Mouse (Mus musculus) hindbrain, embryonic 11.5 days (tissue): ENCODE results near the gene Polm. TPM values are rescaled to one million over a fixed set of nuclear protein-coding genes. Genes with fewer than 3 reads are reported as not detected.

Experiments
- ATAC-seq: fragments of 200-750 bp; cut with Nextera tagmentation; 2 replicates; pipeline ENCODE4 v1.8.0; 2017; ENCODE audit warnings: mild to moderate bottlenecking, moderate TSS enrichment, moderate library complexity; ENCODE audit not compliant: low FRiP score
- DNase-seq: peaks from one replicate; pipeline ENCODE4 v3.0.0-alpha.2; 2015; ENCODE audit warnings: low spot score
- H3K27ac ChIP-seq: fragments of 300-500 bp; sonication (generic); 2 replicates; pipeline ENCODE4 v1.5.1; 2014; ENCODE audit warnings: mild to moderate bottlenecking, low read depth, low read length
- H3K27me3 ChIP-seq: fragments of 300-500 bp; sonication (generic); 2 replicates; pipeline ENCODE4 v1.6.1; 2014; ENCODE audit warnings: mild to moderate bottlenecking, low read length, moderate library complexity, mixed read lengths; ENCODE audit not compliant: control insufficient read depth, insufficient read depth
- H3K36me3 ChIP-seq: fragments of 300-500 bp; sonication (generic); 2 replicates; pipeline ENCODE4 v1.6.1; 2014; ENCODE audit warnings: mild to moderate bottlenecking, low read length, moderate library complexity, mixed read lengths; ENCODE audit not compliant: control insufficient read depth, insufficient read depth
- H3K4me1 ChIP-seq: fragments of 300-500 bp; sonication (generic); replicated peaks from 2 replicates; pipeline ENCODE4 v1.6.1; 2014; ENCODE audit warnings: low read length, mixed read lengths; ENCODE audit not compliant: control insufficient read depth, insufficient read depth
- H3K4me2 ChIP-seq: fragments of 300-500 bp; sonication (generic); replicated peaks from 2 replicates; pipeline ENCODE4 v1.6.1; 2014; ENCODE audit warnings: mild to moderate bottlenecking, low read depth, low read length
- H3K4me3 ChIP-seq: fragments of 300-500 bp; sonication (generic); 2 replicates; pipeline ENCODE4 v1.5.1; 2014; ENCODE audit warnings: low read depth, low read length
- H3K9ac ChIP-seq: fragments of 300-500 bp; sonication (generic); 2 replicates; pipeline ENCODE4 v1.6.1; 2014; ENCODE audit warnings: low read depth, low read length
- H3K9me3 ChIP-seq: fragments of 300-500 bp; sonication (generic); 2 replicates; pipeline ENCODE4 v1.6.1; 2016; ENCODE audit warnings: low read length; ENCODE audit not compliant: control insufficient read depth
- WGBS: fragments of 180-500 bp; shearing (Covaris S2); extraction: QIAGEN DNeasy Blood & Tissue Kit; methylation state at CpG from one replicate; pipeline ENCODE4 v1.1.7; 2014; 5-methylcytosine and 5-hydroxymethylcytosine counted together
- polyA plus RNA-seq: library from polyadenylated mRNA; unstranded; fragments of >200 nt; fragmentation: Nextera tagmentation; extraction: Ambion mirVana; gene quantifications from 2 replicates; pipeline ENCODE4 v1.2.1, GENCODE M21; 2014

Polm gene
- polyA plus RNA-seq, result 5.6 and 6.9 TPM in 2 replicates

- Histone ChIP-seq H3K4me3 (peak within 1 kb of the TSS; percentile 78), H3K9ac (peak within 1 kb of the TSS; percentile 69), H3K4me2 (peak within 1 kb of the TSS; percentile 74), H3K27ac (peak within 1 kb of the TSS; percentile 52; the same call in 1 of the 2 replicates), H3K4me1 (no peaks in the 10 kb centered on the region), H3K27me3 (no peaks in the 10 kb centered on the region), H3K36me3 (no peaks in the 10 kb centered on the region), H3K9me3 (no peaks in the 10 kb centered on the region)
- ATAC-seq (peak; percentile 95), DNase-seq (peak; percentile 96)
- WGBS, result under 1% methylated on average over 62 of the region's 63 CpGs
Measured at GRCm38 (mm10) chr11:5837251-5838246, at the start of gene Polm. Gene Polm, minus strand, starts transcription at chr11:5838016.

DNA sequence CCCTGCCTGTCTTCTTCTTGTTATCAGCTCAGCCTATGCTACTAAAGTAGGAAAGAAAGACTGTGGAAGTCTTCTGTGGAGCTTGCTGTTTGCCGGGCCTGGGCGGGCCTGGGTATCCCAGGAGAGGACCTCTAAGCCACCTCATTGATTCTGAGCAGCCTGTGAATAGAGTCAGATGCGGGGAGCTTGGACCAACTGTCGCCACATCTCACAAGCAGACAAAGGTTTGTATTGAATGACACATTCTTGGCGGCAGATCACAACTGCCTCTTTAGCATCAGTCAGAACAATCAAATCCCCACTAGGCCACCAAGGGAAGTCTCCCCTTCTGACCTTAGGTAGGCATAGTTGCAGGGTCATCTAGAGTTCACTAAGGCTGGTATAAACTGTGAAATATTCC, 49.4 kb upstream of the Polm start:
- 15% methylated on average over 5 of the region's 5 CpGs for WGBS
- Histone ChIP-seq H3K4me2 (no peak overlapping the region), H3K27me3 (no peaks in the 10 kb centered on the region), H3K9me3 (no peaks in the 10 kb centered on the region), H3K27ac (no peak overlapping the region), H3K4me1 (no peaks in the 10 kb centered on the region; the same call in 1 of the 2 replicates), H3K36me3 (no peaks in the 10 kb centered on the region), H3K4me3 (no peak overlapping the region), H3K9ac (no peak overlapping the region)
- ATAC-seq (peak; percentile 67), DNase-seq (peak; percentile 40)

GRCm38 (mm10) chr11:5886187-5886586, 48.4 kb upstream of the Polm start:
- ATAC-seq, result peak; percentile 27; the same call in 1 of the 2 replicates
- H3K4me2 ChIP-seq, result no peak overlapping the region
- peak; percentile 85 for DNase-seq
- H3K27ac ChIP-seq, result no peak overlapping the region
- WGBS, result 19% methylated on average over 9 of the region's 9 CpGs
- H3K4me3 ChIP-seq, result no peak overlapping the region
- no peak overlapping the region for H3K9ac ChIP-seq
- no peaks in the 10 kb centered on the region for H3K9me3 ChIP-seq
- H3K27me3 ChIP-seq, result no peaks in the 10 kb centered on the region
- H3K4me1 ChIP-seq, result no peaks in the 10 kb centered on the region; the same call in 1 of the 2 replicates
- no peaks in the 10 kb centered on the region for H3K36me3 ChIP-seq

- Histone ChIP-seq H3K4me1 (peaks cover under 1% of the 10 kb centered on the region), H3K9me3 (no peaks in the 10 kb centered on the region), H3K36me3 (no peaks in the 10 kb centered on the region), H3K9ac (no peak overlapping the region), H3K4me3 (no peak overlapping the region), H3K27me3 (no peaks in the 10 kb centered on the region), H3K27ac (no peak overlapping the region), H3K4me2 (no peak overlapping the region)
- ATAC-seq, result no peak
- 79% methylated on average over 8 of the region's 8 CpGs for WGBS
- no peak for DNase-seq
Measured at GRCm38 (mm10) chr11:5882518-5882917, 44.7 kb upstream of the Polm start.

DNA sequence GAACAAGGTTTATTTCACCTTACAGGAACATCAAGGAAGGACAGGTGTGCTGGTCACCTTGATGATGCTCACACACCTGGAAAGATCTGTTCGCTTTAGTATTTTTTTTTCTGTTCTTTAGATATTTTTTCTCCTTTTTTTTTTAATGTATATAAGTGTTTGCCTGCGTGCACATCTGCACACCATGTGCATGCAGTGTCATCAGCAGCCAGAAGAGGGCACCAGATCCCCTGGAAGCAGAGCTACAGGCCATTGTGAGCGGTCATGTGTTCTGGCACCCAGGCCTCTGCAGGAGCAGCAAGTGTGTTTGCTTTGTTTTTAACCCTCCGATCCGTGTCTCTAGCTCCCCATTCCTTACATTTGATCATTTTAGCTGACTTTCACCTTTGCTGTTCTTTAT, 42.1 kb upstream of the Polm start:
- Histone ChIP-seq H3K4me2 (no peak overlapping the region), H3K4me3 (no peak overlapping the region), H3K9me3 (no peaks in the 10 kb centered on the region), H3K27me3 (no peaks in the 10 kb centered on the region), H3K36me3 (no peaks in the 10 kb centered on the region), H3K4me1 (peaks cover 6% of the 10 kb centered on the region), H3K27ac (no peak overlapping the region), H3K9ac (no peak overlapping the region)
- ATAC-seq (no peak), DNase-seq (peak; percentile 79)
- WGBS, result 50% methylated on average over 5 of the region's 5 CpGs

GRCm38 (mm10) chr11:5878661-5879060, 40.8 kb upstream of the Polm start:
- Histone ChIP-seq H3K27me3 (no peaks in the 10 kb centered on the region), H3K4me1 (peaks cover 6% of the 10 kb centered on the region), H3K4me2 (peak overlapping the region; percentile 55), H3K27ac (peak overlapping the region; percentile 82), H3K36me3 (no peaks in the 10 kb centered on the region), H3K9ac (peak overlapping the region; percentile 63), H3K4me3 (peak overlapping the region; percentile 60), H3K9me3 (no peaks in the 10 kb centered on the region)
- DNase-seq (no peak), ATAC-seq (no peak)
- 55% methylated on average over 8 of the region's 8 CpGs for WGBS

DNA sequence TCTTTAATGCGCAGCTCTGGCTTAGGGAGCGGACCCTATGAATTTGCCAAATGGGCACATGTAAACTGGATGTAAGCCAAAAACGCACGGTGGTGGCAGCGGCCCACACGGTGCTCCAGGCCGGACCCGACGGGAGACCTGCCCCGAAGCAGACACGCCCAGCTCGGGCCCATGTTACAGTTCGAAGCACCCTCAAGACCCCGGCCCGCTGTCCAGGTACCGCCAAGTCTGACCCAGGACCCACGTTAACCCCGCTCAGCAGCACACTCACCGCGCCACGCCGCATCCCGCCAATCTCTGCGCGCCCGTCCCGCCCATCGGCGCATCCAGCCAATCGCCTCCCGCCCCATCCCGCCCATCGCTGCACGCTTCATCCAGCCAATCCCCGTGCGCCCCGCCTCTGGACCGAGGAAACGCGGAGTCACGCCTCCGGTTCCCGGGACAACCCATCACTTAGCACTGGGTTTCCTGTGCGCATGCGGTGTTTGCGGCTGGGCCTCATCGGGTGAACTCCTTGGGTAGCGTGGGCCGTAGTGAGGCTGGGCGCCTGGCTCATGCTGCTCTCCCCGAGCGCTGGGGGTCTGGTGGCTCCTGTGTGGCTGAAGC, 40.2 kb upstream of the Polm start, which contains the start of gene Pold2:
Gene Pold2 (minus strand): TSS at position 372 of the 606 bp plus-strand sequence.
- Histone ChIP-seq H3K36me3 (no peaks in the 10 kb centered on the region), H3K27me3 (no peaks in the 10 kb centered on the region), H3K4me2 (peak within 1 kb of the TSS; percentile 67), H3K4me1 (peaks cover 6% of the 10 kb centered on the region), H3K9me3 (no peaks in the 10 kb centered on the region), H3K9ac (peak within 1 kb of the TSS; percentile 64), H3K4me3 (peak within 1 kb of the TSS; percentile 60), H3K27ac (peak within 1 kb of the TSS; percentile 82)
- DNase-seq (peak; percentile 98), ATAC-seq (peak; percentile 99)
- WGBS, result under 1% methylated on average over 52 of the region's 52 CpGs

DNA sequence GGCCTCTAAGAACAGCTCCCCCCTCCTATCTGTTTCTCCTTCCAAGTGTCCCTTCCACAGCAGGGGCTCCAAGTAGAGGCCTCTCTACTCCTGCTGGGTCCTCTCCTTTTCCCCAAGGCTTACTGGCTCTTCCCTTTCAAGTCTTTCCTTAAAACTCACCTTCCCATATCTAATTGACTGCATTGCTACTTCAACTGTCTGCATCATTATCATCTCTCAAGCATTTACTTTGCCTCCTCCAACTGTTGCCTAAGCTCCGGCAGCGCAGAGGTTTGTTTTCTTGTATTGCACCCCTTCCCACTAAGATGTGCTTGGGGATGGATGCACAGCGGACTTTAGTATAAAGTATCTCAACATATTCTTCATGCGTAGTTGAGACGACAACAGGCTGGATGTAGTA, 39.6 kb upstream of the Polm start:
- no peak for ATAC-seq
- 4% methylated on average over 5 of the region's 5 CpGs for WGBS
- no peak for DNase-seq

More for the DNA sequence above, 39.6 kb upstream of the Polm start:
- Histone ChIP-seq H3K27me3 (no peaks in the 10 kb centered on the region), H3K4me2 (peak overlapping the region; percentile 67), H3K4me3 (peak overlapping the region; percentile 60), H3K9ac (peak overlapping the region; percentile 64; the same call in 1 of the 2 replicates), H3K27ac (no peak overlapping the region), H3K4me1 (peaks cover 6% of the 10 kb centered on the region), H3K9me3 (no peaks in the 10 kb centered on the region), H3K36me3 (no peaks in the 10 kb centered on the region; the same call in 1 of the 2 replicates)
